Mouse (Mus musculus) cerebellum, postnatal 4 days (tissue): ENCODE results near the gene Fbxo34.
"Not testable (repeated sequence)": the region's sequence is repeated elsewhere in the genome, so short reads cannot be mapped to it uniquely, and the experiment has no call there.

Experiments used
- DNase-seq, 2 experiments: peaks; one replicate each; pipeline ENCODE4 v3.0.0; 2022; ENCODE audit warnings: low spot score in 2 of 2, mixed read lengths in 1 of 2

Fbxo34 gene

DNA sequence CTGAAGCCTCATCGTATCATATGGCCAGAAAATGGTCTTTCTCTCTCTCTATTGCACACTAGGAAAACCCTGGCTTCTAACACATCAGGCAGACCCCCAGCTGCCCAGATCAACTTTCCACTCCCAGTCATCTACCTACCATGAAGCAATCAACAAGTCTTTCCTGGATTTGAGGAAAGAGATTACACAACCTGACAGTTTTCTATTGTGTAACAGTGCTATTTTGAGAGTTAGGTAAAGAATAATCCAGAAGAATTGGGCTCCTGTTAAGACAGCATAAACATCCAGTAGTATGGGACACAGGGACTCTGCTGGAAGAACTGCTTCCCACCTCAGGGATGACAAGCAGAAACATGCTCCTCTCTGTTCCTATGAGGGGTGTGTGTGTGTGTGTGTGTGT lies 112.3 kb downstream of the Fbxo34 start:
- no peak for DNase-seq

DNA sequence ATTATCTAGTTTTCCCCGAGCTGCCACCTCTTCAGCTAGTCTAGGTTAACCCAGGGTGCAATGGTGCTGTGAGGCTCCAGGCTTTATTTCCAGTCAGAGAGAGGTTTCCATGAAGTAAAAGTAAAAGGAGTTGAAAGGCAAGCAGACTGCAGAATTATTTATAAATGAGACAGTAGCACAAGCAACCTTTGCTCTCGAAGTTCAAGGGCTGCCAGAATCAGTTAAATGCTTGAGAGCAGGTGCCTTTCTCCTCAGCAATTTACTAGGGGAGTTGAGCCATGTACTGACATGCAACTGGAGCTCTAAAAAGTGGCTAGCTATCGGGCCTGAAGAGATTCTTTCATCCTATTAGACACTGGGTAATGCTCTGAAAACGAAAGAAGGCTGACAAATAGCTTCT lies 112.9 kb downstream of the Fbxo34 start:
- no peak for DNase-seq

DNA sequence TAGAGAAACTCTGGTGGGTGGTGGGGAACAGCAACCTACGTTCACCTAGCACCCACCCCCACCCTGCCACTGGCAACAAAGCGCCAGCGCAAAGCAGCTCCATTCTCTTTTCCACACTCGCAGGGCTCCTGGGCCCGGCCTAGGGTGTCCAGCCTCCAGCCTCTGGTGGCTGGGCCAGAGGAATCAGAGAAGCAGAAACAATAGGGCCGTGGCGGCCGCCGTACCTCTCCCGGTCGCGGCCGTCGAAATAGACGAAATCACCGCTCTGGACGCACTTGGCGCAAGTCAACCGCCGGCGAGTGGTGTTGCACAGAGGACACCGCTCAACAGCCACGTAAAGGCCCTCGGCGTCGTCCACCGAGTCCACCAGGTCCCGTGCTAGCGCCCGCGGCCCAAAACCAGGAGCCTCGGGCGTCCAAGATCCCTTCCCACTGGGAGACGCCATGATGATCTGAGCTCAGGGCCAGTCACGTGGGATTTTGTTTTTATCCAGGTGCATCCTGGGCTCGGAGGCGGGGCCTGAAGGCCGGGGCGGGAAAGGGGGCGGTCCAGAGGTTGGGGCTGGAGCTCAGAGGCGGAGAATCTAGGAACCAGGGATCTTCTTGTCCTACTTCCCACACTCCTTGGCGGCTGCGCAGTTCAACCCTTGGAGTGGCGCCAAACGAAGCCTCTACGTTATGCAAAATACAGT lies 117.9 kb downstream of the Fbxo34 start:
- peak; percentile 79 to 92 for DNase-seq

DNA sequence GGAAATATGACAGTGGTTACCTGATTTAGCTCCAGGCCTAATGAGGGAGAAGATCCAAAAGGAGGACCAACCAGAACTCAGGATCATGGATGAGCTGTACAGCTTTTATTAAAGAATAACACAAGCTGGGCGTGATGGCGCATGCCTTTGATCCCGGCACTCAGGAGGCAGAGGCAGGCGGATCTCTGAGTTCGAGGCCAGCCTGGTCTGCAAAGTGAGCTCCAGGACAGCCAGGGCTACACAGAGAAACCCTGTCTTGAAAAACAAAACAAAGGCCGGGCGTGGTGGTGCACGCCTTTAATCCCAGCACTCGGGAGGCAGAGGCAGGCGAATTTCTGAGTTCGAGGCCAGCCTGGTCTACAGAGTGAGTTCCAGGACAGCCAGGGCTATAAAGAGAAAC lies 120.3 kb downstream of the Fbxo34 start, which contains the start of gene Atg14:
Gene Atg14 (minus strand): TSS at position 101 of the 400 bp plus-strand sequence.
- DNase-seq = not testable (repeated sequence)

DNA sequence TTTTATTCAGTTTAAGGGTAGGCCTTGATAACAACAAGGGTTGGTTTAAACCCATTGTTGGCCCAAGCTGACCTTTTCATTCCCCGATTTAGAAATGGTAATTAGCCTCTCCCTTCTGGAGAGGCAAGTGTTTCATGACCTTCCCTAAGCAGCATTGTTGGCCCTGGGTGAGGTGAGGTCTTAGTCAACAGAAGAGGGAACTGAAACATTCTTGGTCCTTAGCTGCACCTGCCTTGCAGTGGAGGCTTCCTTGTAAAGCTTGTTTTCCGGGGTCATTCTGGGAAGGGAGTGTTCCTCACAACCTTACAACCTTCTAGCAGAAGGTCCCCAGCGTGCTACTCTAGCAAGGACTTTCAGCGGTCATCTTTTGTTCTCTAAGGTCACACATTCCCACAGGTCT lies 122.5 kb downstream of the Fbxo34 start:
- no peak for DNase-seq

DNA sequence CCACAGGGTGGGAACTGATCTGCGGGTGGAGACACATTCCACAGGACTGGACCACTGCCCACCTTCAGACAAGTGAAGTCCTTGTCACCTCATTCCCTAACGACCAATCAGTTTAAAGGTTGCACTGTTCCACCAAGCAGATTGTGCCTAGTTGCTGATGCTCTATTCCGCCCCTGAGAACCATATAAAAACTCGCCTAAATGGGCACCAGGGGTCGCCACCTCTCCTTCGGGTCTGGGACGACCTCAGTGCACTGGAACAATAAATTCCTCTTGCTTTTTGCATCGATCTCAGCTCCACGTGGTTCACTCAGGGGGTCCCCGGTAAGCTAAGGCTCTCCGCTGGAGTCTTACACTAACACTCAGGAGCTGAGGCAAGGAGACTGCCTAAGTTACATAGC lies 124.5 kb downstream of the Fbxo34 start:
- DNase-seq = no peak

DNA sequence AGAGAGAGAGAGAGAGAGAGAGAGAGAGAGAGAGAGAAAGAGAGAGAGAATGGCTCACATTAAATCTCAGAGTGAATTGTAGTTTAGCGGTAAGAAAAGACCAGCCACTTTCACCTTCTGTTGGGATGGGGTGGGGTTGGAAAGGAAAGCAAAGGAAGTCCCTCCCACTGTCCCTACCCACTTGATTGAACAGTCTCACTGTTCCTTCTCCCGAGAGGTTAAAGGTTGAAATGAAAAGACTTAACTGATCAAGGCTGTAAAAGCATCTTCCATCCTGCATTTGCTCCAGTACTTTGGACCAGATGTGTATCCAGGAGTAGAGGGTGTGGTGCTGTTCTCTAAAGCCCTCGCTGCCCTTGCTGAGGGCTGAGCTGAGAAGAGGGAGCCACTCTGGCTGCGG lies 126.5 kb downstream of the Fbxo34 start:
- no peak for DNase-seq

DNA sequence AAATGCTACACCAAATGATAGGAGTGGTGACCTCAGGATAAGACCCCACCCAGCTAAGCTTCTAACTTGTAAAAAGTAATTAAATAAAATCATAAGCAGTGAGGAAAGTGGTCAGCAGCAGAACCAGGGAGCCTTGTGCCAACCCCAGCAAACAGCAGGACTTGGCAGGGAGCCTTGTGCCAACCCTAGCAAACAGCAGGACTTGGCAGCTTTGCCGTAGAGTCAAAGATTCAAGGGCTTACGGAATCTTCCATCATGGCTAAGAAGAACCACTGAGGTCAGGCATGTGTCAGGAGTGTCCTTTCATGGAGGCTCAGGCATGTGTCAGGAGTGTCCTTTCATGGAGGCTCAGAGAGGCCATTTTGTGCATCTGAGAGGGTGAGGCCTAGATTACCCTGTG lies 127.9 kb downstream of the Fbxo34 start:
- peak in 1 of 2 experiments; percentile 42 for DNase-seq

DNA sequence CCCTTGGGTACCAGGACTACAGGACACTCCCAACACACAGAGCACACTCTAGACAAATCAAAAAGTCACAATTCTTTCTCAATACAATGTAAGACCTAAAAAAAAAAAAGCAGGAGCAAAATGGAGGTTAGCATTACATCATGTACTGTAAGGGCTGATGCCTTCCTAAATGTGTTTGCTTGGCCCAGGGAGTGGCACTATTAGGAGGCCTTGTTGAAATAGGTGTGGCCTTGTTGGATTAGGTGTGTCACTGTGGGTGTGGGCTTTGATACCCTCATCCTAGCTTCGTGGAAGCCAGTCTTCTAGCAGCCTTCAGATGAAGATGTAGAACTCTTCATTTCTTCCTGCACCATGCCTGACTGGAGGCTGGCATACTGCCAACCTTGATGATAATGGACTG lies 131.1 kb downstream of the Fbxo34 start:
- no peak for DNase-seq
